Mouse (Mus musculus) intestine, embryonic 14.5 days (tissue): ENCODE measurements around the gene Iqschfp. TPM values are rescaled to one million over a fixed set of nuclear protein-coding genes. Genes with fewer than 3 reads are reported as not detected.

Experiments
- ATAC-seq: fragments of 200-750 bp; cut with Nextera tagmentation; replicated peaks from 2 replicates; pipeline ENCODE4 v1.8.0; 2017; ENCODE audit warnings: low read depth, moderate number of reproducible peaks, moderate TSS enrichment, moderate library complexity; ENCODE audit not compliant: low FRiP score, low TSS enrichment
- DNase-seq: peaks from one replicate; pipeline ENCODE4 v3.0.0-alpha.2; 2018; ENCODE audit warnings: low spot score
- H3K27ac ChIP-seq: fragments of 300-500 bp; sonication (generic); 2 replicates; pipeline ENCODE4 v1.5.1; 2014; ENCODE audit warnings: low read depth, mild to moderate bottlenecking, control low read depth
- H3K27me3 ChIP-seq: fragments of 300-500 bp; sonication (generic); replicated peaks from 2 replicates; pipeline ENCODE4 v1.6.1; 2014; ENCODE audit warnings: low read length, control low read depth; ENCODE audit not compliant: control insufficient read depth, insufficient read depth
- H3K36me3 ChIP-seq: fragments of 300-500 bp; sonication (generic); 2 replicates; pipeline ENCODE4 v1.6.1; 2014; ENCODE audit warnings: low read length, control low read depth; ENCODE audit not compliant: control insufficient read depth, insufficient read depth
- H3K4me1 ChIP-seq: fragments of 300-500 bp; sonication (generic); replicated peaks from 2 replicates; pipeline ENCODE4 v1.6.1; 2014; ENCODE audit warnings: low read length, control low read depth, mixed read lengths; ENCODE audit not compliant: control insufficient read depth, insufficient read depth
- H3K4me2 ChIP-seq: fragments of 300-500 bp; sonication (generic); 2 replicates; pipeline ENCODE4 v1.6.1; 2014; ENCODE audit warnings: low read length
- H3K4me3 ChIP-seq: fragments of 300-500 bp; sonication (generic); 2 replicates; pipeline ENCODE4 v1.5.1; 2014; ENCODE audit warnings: low read depth, low read length, control low read depth, mixed read lengths
- H3K9ac ChIP-seq: fragments of 300-500 bp; sonication (generic); 2 replicates; pipeline ENCODE4 v1.6.1; 2014; ENCODE audit warnings: mild to moderate bottlenecking, low read length
- H3K9me3 ChIP-seq: fragments of 300-500 bp; sonication (generic); 2 replicates; pipeline ENCODE4 v1.6.1; 2016; ENCODE audit warnings: low read length, control low read depth; ENCODE audit not compliant: control insufficient read depth
- WGBS: fragments of 180-500 bp; shearing (Covaris S2); extraction: QIAGEN DNeasy Blood & Tissue Kit; methylation state at CpG from one replicate; pipeline ENCODE4 v1.1.7; 2014; 5-methylcytosine and 5-hydroxymethylcytosine counted together
- polyA plus RNA-seq: library from polyadenylated mRNA; unstranded; fragments of >200 nt; fragmentation: Nextera tagmentation; extraction: Ambion mirVana; gene quantifications from 2 replicates; pipeline ENCODE4 v1.2.1, GENCODE M21; 2014

The Iqschfp gene
- polyA plus RNA-seq, 1 experiment from 2014 or later, result not detected

DNA sequence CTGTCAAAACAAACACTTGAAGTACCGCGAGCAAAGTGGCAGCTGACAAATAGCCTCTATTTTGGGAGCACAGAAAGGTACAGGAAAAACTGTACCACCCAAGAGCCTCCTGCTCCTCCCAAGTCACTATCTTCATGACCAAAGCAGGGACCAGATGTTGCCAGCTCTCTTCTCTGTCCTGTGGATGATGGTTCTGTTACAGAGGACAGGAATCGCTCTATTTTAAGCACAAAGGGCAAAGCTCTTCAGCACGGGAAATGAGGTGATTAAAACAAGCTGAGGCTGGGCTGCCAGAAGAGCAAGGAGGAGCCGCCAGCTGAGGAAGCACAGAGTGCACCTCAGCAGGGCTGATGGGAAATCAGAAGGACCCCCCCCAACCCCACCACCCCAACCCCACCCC, 561.2 kb downstream of the Iqschfp start:
- Histone ChIP-seq H3K9ac (no peak overlapping the region), H3K4me1 (no peaks in the 10 kb centered on the region), H3K27ac (no peak overlapping the region), H3K9me3 (no peaks in the 10 kb centered on the region), H3K27me3 (no peaks in the 10 kb centered on the region), H3K4me2 (0 out of 2 replicates have a peak overlapping the region, but pooled peaks have one; percentile 7), H3K36me3 (no peaks in the 10 kb centered on the region), H3K4me3 (no peak overlapping the region)
- WGBS, result 16% methylated on average over 5 of the region's 5 CpGs
- DNase-seq (no peak), ATAC-seq (no peak)

GRCm38 (mm10) chr3:68453719-68454455, 561.9 kb downstream of the Iqschfp start:
- Histone ChIP-seq H3K36me3 (no peaks in the 10 kb centered on the region), H3K27me3 (no peaks in the 10 kb centered on the region), H3K9me3 (no peaks in the 10 kb centered on the region), H3K4me2 (no peak overlapping the region), H3K4me3 (no peak overlapping the region), H3K4me1 (no peaks in the 10 kb centered on the region), H3K27ac (no peak overlapping the region), H3K9ac (no peak overlapping the region)
- DNase-seq, result no peak
- 54% methylated on average over 10 of the region's 10 CpGs for WGBS
- no peak for ATAC-seq

DNA sequence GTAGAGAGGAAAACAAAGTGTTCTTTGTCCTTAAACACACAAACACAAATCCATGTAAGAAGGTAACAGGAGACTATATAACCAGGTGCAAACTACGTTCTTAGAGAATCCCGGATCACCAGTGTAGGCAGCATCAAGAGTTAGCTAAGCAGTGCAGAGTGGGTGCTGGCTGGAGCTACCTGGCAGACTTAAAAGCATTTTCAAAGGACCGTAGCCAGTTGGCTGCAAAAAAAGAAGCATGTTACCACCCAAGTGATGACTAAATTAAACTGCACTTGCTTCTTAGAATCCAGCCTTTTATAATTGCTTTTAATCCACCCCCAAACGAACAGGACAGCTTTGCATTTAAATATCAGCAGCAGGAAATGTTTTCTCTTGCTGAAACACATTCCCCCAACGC, 574.6 kb downstream of the Iqschfp start:
- no peaks in the 10 kb centered on the region for H3K9me3 ChIP-seq
- no peak overlapping the region for H3K4me3 ChIP-seq
- H3K9ac ChIP-seq, result no peak overlapping the region
- H3K4me2 ChIP-seq, result no peak overlapping the region
- no peak overlapping the region for H3K27ac ChIP-seq
- peaks cover 29% of the 10 kb centered on the region for H3K4me1 ChIP-seq
- no peaks in the 10 kb centered on the region for H3K27me3 ChIP-seq
- H3K36me3 ChIP-seq, result no peaks in the 10 kb centered on the region
- DNase-seq (no peak), ATAC-seq (no peak)
- 55% methylated on average over 5 of the region's 5 CpGs for WGBS

GRCm38 (mm10) chr3:68467941-68468687, 576.1 kb downstream of the Iqschfp start:
- 2% methylated on average over 10 of the region's 10 CpGs for WGBS
- H3K9me3 ChIP-seq, result no peaks in the 10 kb centered on the region
- peak overlapping the region; percentile 37 for H3K4me3 ChIP-seq
- DNase-seq (peak; percentile 77), ATAC-seq (peak; percentile 72)
- H3K4me2 ChIP-seq, result peak overlapping the region; percentile 51
- no peaks in the 10 kb centered on the region for H3K36me3 ChIP-seq
- peaks cover 29% of the 10 kb centered on the region for H3K4me1 ChIP-seq
- peak overlapping the region; percentile 34 for H3K9ac ChIP-seq
- no peaks in the 10 kb centered on the region for H3K27me3 ChIP-seq
- peak overlapping the region; percentile 44; the same call in 1 of the 2 replicates for H3K27ac ChIP-seq

GRCm38 (mm10) chr3:68469643-68470042, 577.6 kb downstream of the Iqschfp start:
- no peaks in the 10 kb centered on the region for H3K27me3 ChIP-seq
- H3K4me3 ChIP-seq, result 0 out of 2 replicates have a peak overlapping the region, but pooled peaks have one; percentile 37
- peak overlapping the region; percentile 51; the same call in 1 of the 2 replicates for H3K4me2 ChIP-seq
- H3K27ac ChIP-seq, result no peak overlapping the region
- no peak overlapping the region for H3K9ac ChIP-seq
- H3K36me3 ChIP-seq, result no peaks in the 10 kb centered on the region
- H3K9me3 ChIP-seq, result no peaks in the 10 kb centered on the region
- DNase-seq (no peak), ATAC-seq (no peak)
- H3K4me1 ChIP-seq, result peaks cover 29% of the 10 kb centered on the region
- 81% methylated on average over 1 of the region's 1 CpGs for WGBS

- peaks cover 29% of the 10 kb centered on the region for H3K4me1 ChIP-seq
- H3K4me3 ChIP-seq, result no peak overlapping the region
- no peaks in the 10 kb centered on the region for H3K36me3 ChIP-seq
- H3K4me2 ChIP-seq, result peak overlapping the region; percentile 11
- H3K9ac ChIP-seq, result no peak overlapping the region
- no peaks in the 10 kb centered on the region for H3K9me3 ChIP-seq
- peak overlapping the region; percentile 34; the same call in 1 of the 2 replicates for H3K27ac ChIP-seq
- DNase-seq (no peak), ATAC-seq (no peak)
- 26% methylated on average over 3 of the region's 3 CpGs for WGBS
- H3K27me3 ChIP-seq, result no peaks in the 10 kb centered on the region
These were observed 578.0 kb downstream of the Iqschfp start for GRCm38 (mm10) chr3:68470061-68470460.

DNA sequence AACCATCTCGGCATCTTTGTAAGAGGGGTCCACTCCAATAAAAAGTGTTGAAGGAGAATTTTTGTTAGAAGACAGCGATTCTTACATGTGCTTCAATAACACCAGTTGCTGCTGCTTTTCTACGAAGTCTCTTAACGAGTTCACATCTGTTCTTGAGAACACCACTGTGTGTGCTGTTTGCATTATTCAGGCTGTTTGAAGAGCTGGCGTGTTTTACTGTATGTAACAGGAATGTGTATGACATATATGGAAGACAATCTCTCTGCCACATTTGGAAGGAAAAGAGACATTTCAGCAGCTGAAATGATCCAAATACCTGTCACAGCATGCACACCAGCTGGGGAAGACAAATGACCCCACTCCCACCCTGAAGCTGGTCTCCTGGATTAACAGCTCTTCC, 578.6 kb downstream of the Iqschfp start:
- DNase-seq (no peak), ATAC-seq (no peak)
- Histone ChIP-seq H3K4me2 (no peak overlapping the region; the same call in 1 of the 2 replicates), H3K9ac (no peak overlapping the region), H3K27me3 (no peaks in the 10 kb centered on the region), H3K27ac (peak overlapping the region; percentile 34; the same call in 1 of the 2 replicates), H3K4me1 (peaks cover 29% of the 10 kb centered on the region), H3K9me3 (no peaks in the 10 kb centered on the region), H3K4me3 (no peak overlapping the region), H3K36me3 (no peaks in the 10 kb centered on the region)
- WGBS, result 36% methylated on average over 5 of the region's 5 CpGs

GRCm38 (mm10) chr3:68476336-68476735, 584.3 kb downstream of the Iqschfp start:
- H3K4me1 ChIP-seq, result no peaks in the 10 kb centered on the region
- ATAC-seq (no peak), DNase-seq (no peak)
- H3K9me3 ChIP-seq, result no peaks in the 10 kb centered on the region
- H3K4me3 ChIP-seq, result no peak overlapping the region
- no peak overlapping the region for H3K9ac ChIP-seq
- H3K27ac ChIP-seq, result no peak overlapping the region
- H3K27me3 ChIP-seq, result no peaks in the 10 kb centered on the region
- no peaks in the 10 kb centered on the region for H3K36me3 ChIP-seq
- 89% methylated on average over 7 of the region's 7 CpGs for WGBS
- no peak overlapping the region for H3K4me2 ChIP-seq
